Mouse (Mus musculus): ENCODE results near the gene Ankdd1b. TPM values are rescaled to one million over a fixed set of nuclear protein-coding genes. Genes with fewer than 3 reads are reported as not detected.

Ankdd1b gene
- polyA plus RNA-seq, 1 experiment from 2014 or later: 0.11 TPM

- Histone ChIP-seq H3K4me2 (ENCODE audit: low read depth, severe bottlenecking) (no peak overlapping the region), H3K27ac (replicated peaks; ENCODE audit: low read depth, low read length) (no peak overlapping the region), H3K4me1 (ENCODE audit: control insufficient read depth, insufficient read depth, low read length) (no peaks in the 10 kb centered on the region), H3K36me3 (ENCODE audit: control insufficient read depth, insufficient read depth, low read length) (peaks cover 8% of the 10 kb centered on the region; the same call in 1 of the 2 replicates), H3K27me3 (ENCODE audit: control insufficient read depth, insufficient read depth, low read length) (no peaks in the 10 kb centered on the region), H3K4me3 (ENCODE audit: low read depth, low read length) (no peak overlapping the region), H3K9ac (ENCODE audit: low read length) (no peak overlapping the region), H3K9me3 (ENCODE audit: control insufficient read depth, low read length) (no peaks in the 10 kb centered on the region)
- no peak for DNase-seq (ENCODE audit: low spot score)
- no peak for ATAC-seq (ENCODE audit: insufficient number of reproducible peaks, low FRiP score, low TSS enrichment, low read depth)
- WGBS: 91% methylated on average over 5 of the region's 5 CpGs
These were observed 53.7 kb downstream of the Ankdd1b start for GRCm38 (mm10) chr13:96417261-96417813.

- H3K4me3 ChIP-seq (ENCODE audit: low read depth, low read length): no peak overlapping the region
- no peaks in the 10 kb centered on the region for H3K27me3 ChIP-seq (ENCODE audit: control insufficient read depth, insufficient read depth, low read length)
- no peak overlapping the region for H3K9ac ChIP-seq (ENCODE audit: low read length)
- H3K36me3 ChIP-seq (ENCODE audit: control insufficient read depth, insufficient read depth, low read length): peaks cover 8% of the 10 kb centered on the region; the same call in 1 of the 2 replicates
- DNase-seq (ENCODE audit: low spot score): no peak
- H3K4me1 ChIP-seq (ENCODE audit: control insufficient read depth, insufficient read depth, low read length): no peaks in the 10 kb centered on the region
- no peak overlapping the region for H3K27ac ChIP-seq (replicated peaks; ENCODE audit: low read depth, low read length)
- no peak for ATAC-seq (ENCODE audit: insufficient number of reproducible peaks, low FRiP score, low TSS enrichment, low read depth)
- no peak overlapping the region for H3K4me2 ChIP-seq (ENCODE audit: low read depth, severe bottlenecking)
- WGBS: 97% methylated on average over 8 of the region's 8 CpGs
- H3K9me3 ChIP-seq (ENCODE audit: control insufficient read depth, low read length): no peaks in the 10 kb centered on the region
These were observed 54.6 kb downstream of the Ankdd1b start for GRCm38 (mm10) chr13:96416380-96416779.

DNA sequence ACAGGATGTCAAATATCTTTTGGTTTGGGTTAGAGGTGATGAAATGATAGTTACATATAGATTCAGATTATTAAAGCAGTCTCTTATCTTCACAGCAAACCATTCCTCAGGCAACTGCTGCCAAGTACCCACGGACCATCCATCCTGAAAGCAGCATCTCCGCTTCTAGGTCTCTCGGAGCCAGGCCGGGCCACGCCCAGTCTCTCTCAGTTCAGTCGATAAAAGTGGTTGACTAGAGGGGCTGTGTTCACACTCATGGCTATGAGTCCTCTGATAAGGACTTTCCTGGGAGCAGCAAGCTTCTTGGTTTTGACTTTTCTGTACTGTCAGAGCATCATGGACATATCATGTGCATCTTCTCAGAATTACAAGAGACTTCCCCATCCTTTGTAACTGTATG, 56.6 kb downstream of the Ankdd1b start:
- H3K9me3 ChIP-seq (ENCODE audit: control insufficient read depth, low read length): no peaks in the 10 kb centered on the region
- no peaks in the 10 kb centered on the region for H3K4me1 ChIP-seq (ENCODE audit: control insufficient read depth, insufficient read depth, low read length)
- no peak overlapping the region for H3K4me3 ChIP-seq (ENCODE audit: low read depth, low read length)
- peaks cover 8% of the 10 kb centered on the region; the same call in 1 of the 2 replicates for H3K36me3 ChIP-seq (ENCODE audit: control insufficient read depth, insufficient read depth, low read length)
- H3K27me3 ChIP-seq (ENCODE audit: control insufficient read depth, insufficient read depth, low read length): no peaks in the 10 kb centered on the region
- 92% methylated on average over 6 of the region's 6 CpGs for WGBS
- ATAC-seq (ENCODE audit: insufficient number of reproducible peaks, low FRiP score, low TSS enrichment, low read depth) (no peak), DNase-seq (ENCODE audit: low spot score) (no peak)
- H3K27ac ChIP-seq (replicated peaks; ENCODE audit: low read depth, low read length): no peak overlapping the region
- H3K9ac ChIP-seq (ENCODE audit: low read length): no peak overlapping the region
- no peak overlapping the region for H3K4me2 ChIP-seq (ENCODE audit: low read depth, severe bottlenecking)

DNA sequence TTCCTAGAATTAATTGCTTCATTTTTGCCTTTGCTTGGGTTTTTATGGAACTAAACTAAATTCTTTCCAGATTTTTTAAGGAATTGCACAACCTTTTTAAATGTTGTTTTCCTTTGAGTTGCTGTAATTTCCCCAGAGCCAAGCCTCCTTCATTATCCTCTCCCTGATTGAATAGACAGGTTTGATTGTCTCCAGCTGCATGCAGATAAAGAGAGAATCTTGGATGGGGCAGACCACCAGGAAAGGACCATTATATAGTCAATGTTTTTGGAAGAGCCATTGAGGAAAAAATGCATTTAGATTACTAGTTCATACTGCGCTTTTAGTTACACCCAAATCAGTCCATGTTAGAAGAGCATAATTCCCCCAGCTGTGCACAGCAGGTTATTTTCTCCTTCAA, 62.2 kb downstream of the Ankdd1b start:
- Histone ChIP-seq H3K4me3 (ENCODE audit: low read depth, low read length) (no peak overlapping the region), H3K9ac (ENCODE audit: low read length) (no peak overlapping the region), H3K4me2 (ENCODE audit: low read depth, severe bottlenecking) (no peak overlapping the region), H3K27ac (replicated peaks; ENCODE audit: low read depth, low read length) (no peak overlapping the region), H3K36me3 (ENCODE audit: control insufficient read depth, insufficient read depth, low read length) (peaks cover 2% of the 10 kb centered on the region; the same call in 1 of the 2 replicates), H3K9me3 (ENCODE audit: control insufficient read depth, low read length) (no peaks in the 10 kb centered on the region), H3K4me1 (ENCODE audit: control insufficient read depth, insufficient read depth, low read length) (no peaks in the 10 kb centered on the region), H3K27me3 (ENCODE audit: control insufficient read depth, insufficient read depth, low read length) (no peaks in the 10 kb centered on the region)
- DNase-seq (ENCODE audit: low spot score) (no peak), ATAC-seq (ENCODE audit: insufficient number of reproducible peaks, low FRiP score, low TSS enrichment, low read depth) (no peak)
- WGBS: 95% methylated on average over 1 of the region's 1 CpGs

GRCm38 (mm10) chr13:96407040-96407439, 64.0 kb downstream of the Ankdd1b start:
- Histone ChIP-seq H3K27ac (replicated peaks; ENCODE audit: low read depth, low read length) (no peak overlapping the region), H3K9me3 (ENCODE audit: control insufficient read depth, low read length) (no peaks in the 10 kb centered on the region), H3K4me1 (ENCODE audit: control insufficient read depth, insufficient read depth, low read length) (no peaks in the 10 kb centered on the region), H3K36me3 (ENCODE audit: control insufficient read depth, insufficient read depth, low read length) (peaks cover 9% of the 10 kb centered on the region), H3K4me3 (ENCODE audit: low read depth, low read length) (no peak overlapping the region), H3K27me3 (ENCODE audit: control insufficient read depth, insufficient read depth, low read length) (no peaks in the 10 kb centered on the region), H3K4me2 (ENCODE audit: low read depth, severe bottlenecking) (no peak overlapping the region), H3K9ac (ENCODE audit: low read length) (no peak overlapping the region)
- ATAC-seq (ENCODE audit: insufficient number of reproducible peaks, low FRiP score, low TSS enrichment, low read depth) (no peak), DNase-seq (ENCODE audit: low spot score) (peak; percentile 49)
- 82% methylated on average over 4 of the region's 4 CpGs for WGBS

GRCm38 (mm10) chr13:96405518-96405917, 65.5 kb downstream of the Ankdd1b start:
- Histone ChIP-seq H3K9ac (ENCODE audit: low read length) (no peak overlapping the region), H3K4me1 (ENCODE audit: control insufficient read depth, insufficient read depth, low read length) (no peaks in the 10 kb centered on the region), H3K4me2 (ENCODE audit: low read depth, severe bottlenecking) (no peak overlapping the region), H3K9me3 (ENCODE audit: control insufficient read depth, low read length) (no peaks in the 10 kb centered on the region), H3K4me3 (ENCODE audit: low read depth, low read length) (no peak overlapping the region), H3K27ac (replicated peaks; ENCODE audit: low read depth, low read length) (no peak overlapping the region), H3K36me3 (ENCODE audit: control insufficient read depth, insufficient read depth, low read length) (peaks cover 15% of the 10 kb centered on the region), H3K27me3 (ENCODE audit: control insufficient read depth, insufficient read depth, low read length) (no peaks in the 10 kb centered on the region)
- WGBS: 94% methylated on average over 2 of the region's 2 CpGs
- DNase-seq (ENCODE audit: low spot score) (no peak), ATAC-seq (ENCODE audit: insufficient number of reproducible peaks, low FRiP score, low TSS enrichment, low read depth) (no peak)

GRCm38 (mm10) chr13:96401251-96401650, 69.7 kb downstream of the Ankdd1b start:
- peaks cover 21% of the 10 kb centered on the region for H3K36me3 ChIP-seq (ENCODE audit: control insufficient read depth, insufficient read depth, low read length)
- no peaks in the 10 kb centered on the region for H3K27me3 ChIP-seq (ENCODE audit: control insufficient read depth, insufficient read depth, low read length)
- H3K9me3 ChIP-seq (ENCODE audit: control insufficient read depth, low read length): no peaks in the 10 kb centered on the region
- ATAC-seq (ENCODE audit: insufficient number of reproducible peaks, low FRiP score, low TSS enrichment, low read depth) (no peak), DNase-seq (ENCODE audit: low spot score) (no peak)
- H3K9ac ChIP-seq (ENCODE audit: low read length): no peak overlapping the region
- no peak overlapping the region for H3K4me3 ChIP-seq (ENCODE audit: low read depth, low read length)
- no peak overlapping the region for H3K4me2 ChIP-seq (ENCODE audit: low read depth, severe bottlenecking)
- 94% methylated on average over 5 of the region's 5 CpGs for WGBS
- H3K27ac ChIP-seq (replicated peaks; ENCODE audit: low read depth, low read length): no peak overlapping the region
- H3K4me1 ChIP-seq (ENCODE audit: control insufficient read depth, insufficient read depth, low read length): no peaks in the 10 kb centered on the region

DNA sequence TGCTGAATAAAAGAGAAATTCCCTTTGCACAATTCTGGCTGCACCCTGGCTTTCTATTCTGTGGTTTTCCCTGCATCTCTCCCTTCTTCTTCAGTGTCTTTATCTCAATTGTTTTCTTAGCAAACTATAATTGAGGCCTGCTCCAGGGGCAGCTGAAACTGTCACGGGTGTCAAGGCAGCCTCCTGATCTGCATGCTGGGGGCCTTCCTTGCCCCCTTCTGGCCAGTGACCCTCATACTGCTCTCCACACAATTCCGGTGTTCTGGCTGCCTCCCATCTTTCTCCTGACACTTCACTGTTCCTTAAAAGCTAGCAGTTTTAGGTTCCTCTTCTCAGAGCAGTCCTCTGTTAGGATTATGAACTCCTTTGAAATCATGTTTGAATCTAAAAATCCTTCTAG, 81.7 kb downstream of the Ankdd1b start:
- H3K4me2 ChIP-seq (ENCODE audit: low read depth, severe bottlenecking): peak overlapping the region; percentile 68
- peak overlapping the region; percentile 57; the same call in 1 of the 2 replicates for H3K4me3 ChIP-seq (ENCODE audit: low read depth, low read length)
- H3K9me3 ChIP-seq (ENCODE audit: control insufficient read depth, low read length): no peaks in the 10 kb centered on the region
- WGBS: 27% methylated on average over 2 of the region's 2 CpGs
- no peak overlapping the region for H3K27ac ChIP-seq (replicated peaks; ENCODE audit: low read depth, low read length)
- no peak for ATAC-seq (ENCODE audit: insufficient number of reproducible peaks, low FRiP score, low TSS enrichment, low read depth)
- no peaks in the 10 kb centered on the region for H3K27me3 ChIP-seq (ENCODE audit: control insufficient read depth, insufficient read depth, low read length)
- no peaks in the 10 kb centered on the region; the same call in 1 of the 2 replicates for H3K4me1 ChIP-seq (ENCODE audit: control insufficient read depth, insufficient read depth, low read length)
- peak overlapping the region; percentile 62; the same call in 1 of the 2 replicates for H3K9ac ChIP-seq (ENCODE audit: low read length)
- H3K36me3 ChIP-seq (ENCODE audit: control insufficient read depth, insufficient read depth, low read length): peaks cover 4% of the 10 kb centered on the region; the same call in 1 of the 2 replicates
- DNase-seq (ENCODE audit: low spot score): no peak
